Mouse (Mus musculus) adrenal gland, postnatal 36 days (tissue): ENCODE measurements around the gene Gm8720. TPM values are rescaled to one million over a fixed set of nuclear protein-coding genes. Genes with fewer than 3 reads are reported as not detected.
"Not testable (repeated sequence)": the region's sequence is repeated elsewhere in the genome, so short reads cannot be mapped to it uniquely, and the experiment has no call there.

Experiments used
- DNase-seq, 2 experiments: peaks; one replicate each; pipeline ENCODE4 v3.0.0; 2021; ENCODE audit warnings: mixed read lengths in 1 of 2
- long read RNA-seq, 2 experiments: library from polyadenylated mRNA; stranded (forward); transcript quantifications; one replicate each; pipeline ENCODE4 v2.0.0; 2021; ENCODE audit warnings: borderline sequencing depth in 2 of 2
- total RNA-seq, 2 experiments: library from RNA; stranded (reverse); gene quantifications; 2 replicates each; pipeline ENCODE4 v1.2.3; 2021

The Gm8720 gene
- not detected for total RNA-seq
- long read RNA-seq, experiment 1: 0 reads
- long read RNA-seq, experiment 2: 0 reads

GRCm38 (mm10) chr7:23067356-23067755 lies at the start of gene Gm8720:
TSS of gene Gm8720 (minus strand) at chr7:23067456.
- DNase-seq: not testable (repeated sequence)

- DNase-seq: not testable (repeated sequence)
Measured at GRCm38 (mm10) chr7:23055240-23055639, 12.0 kb downstream of the Gm8720 start, which contains the start of gene Vmn1r163. TSS of gene Vmn1r163 (plus strand) at chr7:23055540.

- not testable (repeated sequence) for DNase-seq
Measured at GRCm38 (mm10) chr7:23019823-23020222, 47.4 kb downstream of the Gm8720 start, which contains the start of gene Gm4216. TSS of gene Gm4216 (minus strand) at chr7:23019923.

Other genes starting within 250 kb of the Gm8720 start
- gene Vmn1r159, start 223.9 kb downstream of the Gm8720 start, total RNA-seq: not detected
- not detected for gene Vmn1r160, start 196.2 kb downstream of the Gm8720 start, total RNA-seq
- not detected for gene Gm4214, start 82.8 kb downstream of the Gm8720 start, total RNA-seq
- gene Gm4216, start 47.5 kb downstream of the Gm8720 start, total RNA-seq: not detected
- not detected for gene Vmn1r163, start 11.9 kb downstream of the Gm8720 start, total RNA-seq
- gene Gm10662, start 77.0 kb upstream of the Gm8720 start, total RNA-seq: not detected
- not detected for gene Vmn1r165, start 149.9 kb upstream of the Gm8720 start, total RNA-seq
- gene Vmn1r166, start 184.2 kb upstream of the Gm8720 start, total RNA-seq: not detected
- gene Gm6902, start 211.4 kb upstream of the Gm8720 start, total RNA-seq: not detected
- not detected for gene Nlrp4e, start 233.7 kb upstream of the Gm8720 start, total RNA-seq